Mouse (Mus musculus): ENCODE results near the gene Grtp1.

- TF ChIP-seq POLR2A (IDR thresholded peaks at IDR 0.05; ENCODE audit: insufficient read depth, low read length), result no peak
- TF ChIP-seq CTCF (IDR thresholded peaks at IDR 0.05; ENCODE audit: low read depth, low read length), result no peak
- TF ChIP-seq EP300 (IDR thresholded peaks at IDR 0.05; ENCODE audit: insufficient read depth, low read depth, low read length), result no peak
These were observed 29.4 kb upstream of the Grtp1 start for GRCm38 (mm10) chr8:13229802-13230201.

Data from ES-Bruce4 (cell line).